Mouse (Mus musculus) gastrocnemius, adult 2 months (tissue): ENCODE data around the gene Gfod1. TPM values are rescaled to one million over a fixed set of nuclear protein-coding genes. Genes with fewer than 3 reads are reported as not detected.

Experiments
- DNase-seq: peaks from one replicate; pipeline ENCODE4 v3.0.0; 2022
- H3K27ac ChIP-seq: fragments of 200-600 bp; 2 replicates; pipeline ENCODE4 v1.8.1; 2022; ENCODE audit warnings: mild to moderate bottlenecking
- H3K4me3 ChIP-seq: fragments of 200-600 bp; 2 replicates; pipeline ENCODE4 v1.8.1; 2022; ENCODE audit warnings: mild to moderate bottlenecking, moderate library complexity
- CTCF ChIP-seq: fragments of 200-600 bp; IDR thresholded peaks from 2 replicates; pipeline ENCODE4 v1.8.1; 2022; ENCODE audit warnings: antibody characterized with exemption, mild to moderate bottlenecking, moderate library complexity
- intact Hi-C: fragments of 180-260 bp; cut with DNase I; formaldehyde crosslinking; loops from one replicate; pipeline ENCODE4 v1.15.1; 2025
- total RNA-seq, 2 experiments: library from RNA; stranded (reverse); gene quantifications; 2 replicates each; pipeline ENCODE4 v1.2.3; 2021

Gene Gfod1
- total RNA-seq, 2 experiments from 2014 or later, result 4.3 to 8.2 TPM

GRCm38 (mm10) chr13:43252105-43252790 is 51.7 kb downstream of the Gfod1 start:
- TF ChIP-seq CTCF, result no peak
- DNase-seq, result no peak
- H3K4me3 ChIP-seq, result no peak overlapping the region
- H3K27ac ChIP-seq, result no peak overlapping the region
- intact Hi-C loops, result no loop called here

- DNase-seq, result no peak
- intact Hi-C loops, result no loop called here
- no peak for TF ChIP-seq CTCF
- no peak overlapping the region for H3K4me3 ChIP-seq
- no peak overlapping the region for H3K27ac ChIP-seq
Observed at GRCm38 (mm10) chr13:43251391-43251790, 52.6 kb downstream of the Gfod1 start.

- intact Hi-C loops, result no loop called here
- Histone ChIP-seq H3K27ac (no peak overlapping the region; the same call in 1 of the 2 replicates), H3K4me3 (no peak overlapping the region)
- no peak for TF ChIP-seq CTCF
- no peak for DNase-seq
Observed at GRCm38 (mm10) chr13:43250653-43251052, 53.3 kb downstream of the Gfod1 start.

- Histone ChIP-seq H3K27ac (no peak overlapping the region), H3K4me3 (no peak overlapping the region)
- TF ChIP-seq CTCF, result no peak
- intact Hi-C loops, result no loop called here
- no peak for DNase-seq
Observed at GRCm38 (mm10) chr13:43250106-43250505, 53.9 kb downstream of the Gfod1 start.

GRCm38 (mm10) chr13:43248381-43248780 is 55.6 kb downstream of the Gfod1 start:
- H3K4me3 ChIP-seq, result no peak overlapping the region
- no peak for TF ChIP-seq CTCF
- DNase-seq, result no peak
- no peak overlapping the region for H3K27ac ChIP-seq
- intact Hi-C loops, result no loop called here

GRCm38 (mm10) chr13:43246876-43247275 is 57.1 kb downstream of the Gfod1 start:
- DNase-seq, result no peak
- no peak for TF ChIP-seq CTCF
- intact Hi-C loops, result no loop called here
- Histone ChIP-seq H3K27ac (no peak overlapping the region), H3K4me3 (no peak overlapping the region)

GRCm38 (mm10) chr13:43243793-43244192 is 60.2 kb downstream of the Gfod1 start:
- DNase-seq, result no peak
- intact Hi-C loops, result no loop called here
- no peak for TF ChIP-seq CTCF
- Histone ChIP-seq H3K4me3 (no peak overlapping the region), H3K27ac (peak overlapping the region; percentile 51; the same call in 1 of the 2 replicates)

GRCm38 (mm10) chr13:43243240-43243639 is 60.7 kb downstream of the Gfod1 start:
- Histone ChIP-seq H3K27ac (peak overlapping the region; percentile 51; the same call in 1 of the 2 replicates), H3K4me3 (no peak overlapping the region)
- intact Hi-C loops, result no loop called here
- DNase-seq, result no peak
- TF ChIP-seq CTCF, result no peak

GRCm38 (mm10) chr13:43241750-43242149 is 62.2 kb downstream of the Gfod1 start:
- intact Hi-C loops, result no loop called here
- no peak overlapping the region for H3K27ac ChIP-seq
- no peak overlapping the region for H3K4me3 ChIP-seq
- no peak for TF ChIP-seq CTCF
- DNase-seq, result no peak

- Histone ChIP-seq H3K4me3 (no peak overlapping the region), H3K27ac (0 out of 2 replicates have a peak overlapping the region, but pooled peaks have one; percentile 4)
- no peak for TF ChIP-seq CTCF
- DNase-seq, result no peak
- intact Hi-C loops, result no loop called here
Observed at GRCm38 (mm10) chr13:43241069-43241468, 62.9 kb downstream of the Gfod1 start.

- peak overlapping the region; percentile 76 for H3K27ac ChIP-seq
- no peak for TF ChIP-seq CTCF
- intact Hi-C loops, result no loop called here
- peak overlapping the region; percentile 23 for H3K4me3 ChIP-seq
- DNase-seq, result peak; percentile 55
Observed at GRCm38 (mm10) chr13:43239790-43240216, 64.2 kb downstream of the Gfod1 start.

- Histone ChIP-seq H3K4me3 (no peak overlapping the region), H3K27ac (peak overlapping the region; percentile 76)
- intact Hi-C loops, result no loop called here
- peak; percentile 41 for DNase-seq
- no peak for TF ChIP-seq CTCF
Observed at GRCm38 (mm10) chr13:43236630-43237029, 67.3 kb downstream of the Gfod1 start.

GRCm38 (mm10) chr13:43235982-43236381 is 68.0 kb downstream of the Gfod1 start:
- no peak for TF ChIP-seq CTCF
- no peak for DNase-seq
- Histone ChIP-seq H3K27ac (peak overlapping the region; percentile 59; the same call in 1 of the 2 replicates), H3K4me3 (no peak overlapping the region)
- intact Hi-C loops, result no loop called here

GRCm38 (mm10) chr13:43235586-43235910 is 68.4 kb downstream of the Gfod1 start:
- DNase-seq, result no peak
- intact Hi-C loops, result no loop called here
- Histone ChIP-seq H3K4me3 (no peak overlapping the region), H3K27ac (0 out of 2 replicates have a peak overlapping the region, but pooled peaks have one; percentile 59)
- no peak for TF ChIP-seq CTCF
